Mouse (Mus musculus) forebrain, embryonic 16.5 days (tissue): Measurements from ENCODE around the gene Dennd6a. TPM values are rescaled to one million over a fixed set of nuclear protein-coding genes. Genes with fewer than 3 reads are reported as not detected.

Experiments
- ATAC-seq: fragments of 200-750 bp; cut with Nextera tagmentation; 2 replicates; pipeline ENCODE4 v1.8.0; 2017; ENCODE audit warnings: mild to moderate bottlenecking, moderate library complexity
- H3K27ac ChIP-seq: fragments of 300-500 bp; sonication (generic); 2 replicates; pipeline ENCODE4 v1.5.1; 2014; ENCODE audit warnings: low read length, control low read depth
- H3K27me3 ChIP-seq: fragments of 300-500 bp; sonication (generic); replicated peaks from 2 replicates; pipeline ENCODE4 v1.6.1; 2014; ENCODE audit warnings: low read length; ENCODE audit not compliant: control insufficient read depth, insufficient read depth
- H3K36me3 ChIP-seq: fragments of 300-500 bp; sonication (generic); 2 replicates; pipeline ENCODE4 v1.6.1; 2014; ENCODE audit not compliant: control insufficient read depth, insufficient read depth
- H3K4me1 ChIP-seq: fragments of 300-500 bp; sonication (generic); replicated peaks from 2 replicates; pipeline ENCODE4 v1.6.1; 2014; ENCODE audit warnings: low read length; ENCODE audit not compliant: control insufficient read depth, insufficient read depth
- H3K4me2 ChIP-seq: fragments of 300-500 bp; sonication (generic); 2 replicates; pipeline ENCODE4 v1.6.1; 2014; ENCODE audit warnings: mild to moderate bottlenecking, low read length, control low read depth
- H3K4me3 ChIP-seq: fragments of 300-500 bp; sonication (generic); replicated peaks from 2 replicates; pipeline ENCODE4 v1.5.1; 2014; ENCODE audit warnings: mild to moderate bottlenecking, low read length, control low read depth
- H3K9ac ChIP-seq: fragments of 300-500 bp; sonication (generic); replicated peaks from 2 replicates; pipeline ENCODE4 v1.6.1; 2014; ENCODE audit warnings: low read depth, low read length, control low read depth
- H3K9me3 ChIP-seq: fragments of 300-500 bp; sonication (generic); 2 replicates; pipeline ENCODE4 v1.6.1; 2016; ENCODE audit warnings: low read length; ENCODE audit not compliant: control insufficient read depth
- WGBS: fragments of 180-500 bp; shearing (Covaris S2); extraction: QIAGEN DNeasy Blood & Tissue Kit; methylation state at CpG from one replicate; pipeline ENCODE4 v1.1.7; 2014; 5-methylcytosine and 5-hydroxymethylcytosine counted together
- polyA plus RNA-seq: library from polyadenylated mRNA; unstranded; fragments of >200 nt; fragmentation: Nextera tagmentation; extraction: Ambion mirVana; gene quantifications from 2 replicates; pipeline ENCODE4 v1.2.1, GENCODE M21; 2015

Dennd6a gene
- polyA plus RNA-seq, 1 experiment from 2014 or later: 21.1 TPM

DNA sequence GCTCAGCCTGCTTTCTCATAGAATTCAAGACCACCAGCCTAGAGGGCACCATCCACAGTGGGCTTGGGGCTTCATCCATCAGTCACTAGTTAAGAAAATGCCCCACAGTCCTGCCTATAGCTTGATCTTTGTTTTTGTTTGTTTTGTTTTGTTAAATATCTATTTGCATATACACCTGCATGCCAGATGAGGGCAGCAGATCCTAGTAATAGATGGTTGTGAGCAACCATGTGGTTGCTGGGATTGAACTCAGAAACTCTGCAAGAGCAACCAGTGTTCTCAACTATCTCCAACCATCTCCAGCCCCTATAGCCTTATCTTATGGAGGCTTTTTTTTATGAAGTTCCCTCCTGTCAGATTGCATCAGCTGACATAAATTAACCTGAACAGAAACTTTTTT is 78.2 kb downstream of the Dennd6a start:
- H3K9ac ChIP-seq: no peak overlapping the region
- H3K4me2 ChIP-seq: no peak overlapping the region
- H3K36me3 ChIP-seq: peaks cover 32% of the 10 kb centered on the region

GRCm38 (mm10) chr14:26658178-26658577 is 84.5 kb downstream of the Dennd6a start:
- H3K36me3 ChIP-seq: peaks cover 26% of the 10 kb centered on the region

More for the DNA sequence above, 78.2 kb downstream of the Dennd6a start:
- no peaks in the 10 kb centered on the region for H3K9me3 ChIP-seq
- H3K27ac ChIP-seq: no peak overlapping the region
- no peaks in the 10 kb centered on the region for H3K4me1 ChIP-seq
- H3K4me3 ChIP-seq: no peak overlapping the region
- ATAC-seq: no peak
- no peaks in the 10 kb centered on the region for H3K27me3 ChIP-seq

GRCm38 (mm10) chr14:26660233-26660632 is 86.6 kb downstream of the Dennd6a start:
- 97% methylated on average over 1 of the region's 1 CpGs for WGBS
- Histone ChIP-seq H3K36me3 (peaks cover 16% of the 10 kb centered on the region), H3K9ac (no peak overlapping the region), H3K27ac (no peak overlapping the region), H3K27me3 (no peaks in the 10 kb centered on the region), H3K4me2 (no peak overlapping the region), H3K4me1 (no peaks in the 10 kb centered on the region), H3K9me3 (no peaks in the 10 kb centered on the region), H3K4me3 (no peak overlapping the region)
- ATAC-seq: no peak

More at GRCm38 (mm10) chr14:26658178-26658577, 84.5 kb downstream of the Dennd6a start:
- Histone ChIP-seq H3K27me3 (no peaks in the 10 kb centered on the region), H3K27ac (no peak overlapping the region), H3K4me2 (no peak overlapping the region), H3K4me1 (no peaks in the 10 kb centered on the region), H3K4me3 (no peak overlapping the region), H3K9ac (no peak overlapping the region), H3K9me3 (no peaks in the 10 kb centered on the region)
- ATAC-seq: no peak

GRCm38 (mm10) chr14:26662016-26662415 is 88.4 kb downstream of the Dennd6a start:
- Histone ChIP-seq H3K4me3 (no peak overlapping the region), H3K27me3 (no peaks in the 10 kb centered on the region), H3K9me3 (no peaks in the 10 kb centered on the region), H3K4me1 (peaks cover 8% of the 10 kb centered on the region), H3K9ac (no peak overlapping the region), H3K36me3 (peaks cover 5% of the 10 kb centered on the region), H3K4me2 (no peak overlapping the region), H3K27ac (no peak overlapping the region)
- ATAC-seq: no peak
- 91% methylated on average over 3 of the region's 3 CpGs for WGBS

DNA sequence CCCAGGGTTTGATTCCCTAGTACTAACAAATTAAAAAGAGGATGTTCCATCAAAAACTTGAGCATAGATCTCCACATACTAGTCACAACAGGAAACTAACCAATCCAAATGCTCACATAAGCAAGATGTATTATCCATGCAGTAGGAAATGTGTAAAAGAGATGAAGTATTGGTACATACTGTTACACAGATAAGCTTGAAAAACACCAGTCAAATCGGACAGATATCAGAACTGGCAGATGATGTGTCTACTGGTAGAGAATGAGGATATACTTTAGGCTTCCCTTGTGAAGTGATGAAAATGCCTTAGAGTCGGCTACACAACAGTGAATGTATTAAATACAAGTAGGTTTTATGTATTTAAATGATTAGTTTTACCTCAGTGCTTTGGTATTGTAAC is 88.8 kb downstream of the Dennd6a start:
- ATAC-seq: no peak
- H3K27me3 ChIP-seq: no peaks in the 10 kb centered on the region
- no peak overlapping the region for H3K9ac ChIP-seq
- no peak overlapping the region for H3K4me2 ChIP-seq
- H3K4me1 ChIP-seq: peaks cover 10% of the 10 kb centered on the region
- H3K9me3 ChIP-seq: no peaks in the 10 kb centered on the region
- peaks cover 3% of the 10 kb centered on the region for H3K36me3 ChIP-seq
- 91% methylated on average over 2 of the region's 2 CpGs for WGBS
- no peak overlapping the region for H3K4me3 ChIP-seq
- H3K27ac ChIP-seq: no peak overlapping the region

GRCm38 (mm10) chr14:26663851-26664250 is 90.2 kb downstream of the Dennd6a start:
- ATAC-seq: no peak
- WGBS: 92% methylated on average over 2 of the region's 2 CpGs
- H3K4me3 ChIP-seq: no peak overlapping the region
- H3K36me3 ChIP-seq: peaks cover 3% of the 10 kb centered on the region
- H3K4me1 ChIP-seq: peaks cover 16% of the 10 kb centered on the region
- no peak overlapping the region for H3K27ac ChIP-seq
- H3K27me3 ChIP-seq: no peaks in the 10 kb centered on the region
- H3K4me2 ChIP-seq: no peak overlapping the region
- H3K9me3 ChIP-seq: no peaks in the 10 kb centered on the region
- no peak overlapping the region for H3K9ac ChIP-seq

- WGBS: 25% methylated on average over 6 of the region's 6 CpGs
- Histone ChIP-seq H3K9ac (peak overlapping the region; percentile 85), H3K4me2 (peak overlapping the region; percentile 90), H3K36me3 (no peaks in the 10 kb centered on the region; the same call in 1 of the 2 replicates), H3K4me3 (peak overlapping the region; percentile 97), H3K4me1 (peaks cover 21% of the 10 kb centered on the region), H3K27me3 (no peaks in the 10 kb centered on the region; the same call in 1 of the 2 replicates), H3K9me3 (no peaks in the 10 kb centered on the region), H3K27ac (no peak overlapping the region; the same call in 1 of the 2 replicates)
- ATAC-seq: no peak
Observed at GRCm38 (mm10) chr14:26667991-26668370, 94.3 kb downstream of the Dennd6a start.

GRCm38 (mm10) chr14:26668371-26669291 is 95.0 kb downstream of the Dennd6a start:
- H3K27me3 ChIP-seq: no peaks in the 10 kb centered on the region; the same call in 1 of the 2 replicates
- ATAC-seq: peak; percentile 49
- H3K4me3 ChIP-seq: peak overlapping the region; percentile 97
- H3K9me3 ChIP-seq: no peaks in the 10 kb centered on the region
- peak overlapping the region; percentile 90 for H3K4me2 ChIP-seq
- peaks cover 21% of the 10 kb centered on the region for H3K4me1 ChIP-seq
- peak overlapping the region; percentile 85 for H3K9ac ChIP-seq
- no peaks in the 10 kb centered on the region; the same call in 1 of the 2 replicates for H3K36me3 ChIP-seq
- 1% methylated on average over 73 of the region's 73 CpGs for WGBS
- H3K27ac ChIP-seq: peak overlapping the region; percentile 95

- peak; percentile 96 for ATAC-seq
- Histone ChIP-seq H3K36me3 (no peaks in the 10 kb centered on the region; the same call in 1 of the 2 replicates), H3K4me2 (peak within 1 kb of the TSS; percentile 90), H3K9ac (peak within 1 kb of the TSS; percentile 85), H3K9me3 (no peaks in the 10 kb centered on the region), H3K27me3 (no peaks in the 10 kb centered on the region; the same call in 1 of the 2 replicates), H3K27ac (peak within 1 kb of the TSS; percentile 95), H3K4me3 (peak within 1 kb of the TSS; percentile 97), H3K4me1 (peaks cover 21% of the 10 kb centered on the region)
- under 1% methylated on average over 68 of the region's 70 CpGs for WGBS
Observed at GRCm38 (mm10) chr14:26669292-26670073, 95.8 kb downstream of the Dennd6a start, which contains the start of gene Pde12. Pde12 (minus strand) TSS chr14:26669883.
